8 mouse cellular contexts compared by ENCODE assay signal in the genomic region with DNA sequence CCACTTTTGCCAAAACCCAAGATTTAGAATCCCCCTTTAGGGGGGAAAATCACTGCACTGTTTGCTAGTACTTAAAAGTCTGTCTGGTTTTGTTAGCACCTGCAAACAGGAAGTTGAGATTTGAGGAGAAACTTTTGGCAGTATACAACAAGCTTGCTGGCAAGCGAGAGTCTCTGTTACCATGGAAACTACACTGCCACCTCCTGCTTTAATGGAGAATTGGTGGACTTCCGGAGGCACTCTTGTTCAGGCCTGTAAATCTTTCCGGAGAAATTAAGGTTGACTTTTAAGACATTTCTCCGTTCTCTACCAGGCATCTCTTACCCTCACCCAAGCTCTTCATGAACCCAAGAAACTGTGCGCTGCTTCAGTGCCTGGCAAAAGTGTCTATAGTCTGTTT.
DNase-seq lines count a peak whose midpoint lies in the region; ATAC-seq lines count a peak whose summit lies in the region.

No protein-coding gene starts in this region.

- H3K36me3 ChIP-seq in lung, embryonic 16.5 days (ENCODE audit: control insufficient read depth, insufficient read depth, low read length) = no peaks in the 10 kb centered on the region

- no peaks in the 10 kb centered on the region for H3K9me3 ChIP-seq in lung, embryonic 16.5 days (ENCODE audit: control insufficient read depth, low read length)

- peak overlapping the region; percentile 37 for H3K4me2 ChIP-seq in lung, embryonic 16.5 days (ENCODE audit: low read depth, low read length)

- no peaks in the 10 kb centered on the region for H3K27me3 ChIP-seq in lung, embryonic 16.5 days (ENCODE audit: control insufficient read depth, insufficient read depth, low read depth, low read length)

- peak; percentile 19; the same call in 1 of the 2 replicates for ATAC-seq in lung, embryonic 16.5 days (ENCODE audit: low read depth)
- no peak for ATAC-seq in erythroblast, adult 5-6 weeks (replicated peaks; ENCODE audit: low FRiP score, poor library complexity, severe bottlenecking)

- no peak overlapping the region for H3K4me3 ChIP-seq in lung, embryonic 16.5 days (ENCODE audit: low read length)

- 10% methylated on average over 5 of the region's 5 CpGs for WGBS in lung, embryonic 16.5 days

- H3K4me1 ChIP-seq in lung, embryonic 16.5 days (replicated peaks; ENCODE audit: control insufficient read depth, insufficient read depth, low read length) = peaks cover 51% of the 10 kb centered on the region

- peak overlapping the region; percentile 89 for H3K27ac ChIP-seq in lung, embryonic 16.5 days (ENCODE audit: low read length)

- DNase-seq in CD4-positive, CD25-positive, alpha-beta regulatory T cell, adult 2 months (ENCODE audit: low read depth, low spot score) = peak; percentile 7
- DNase-seq in MN1 (ENCODE audit: low spot score) = peak; percentile 54
- DNase-seq in forelimb bud, embryonic 11.5 days (ENCODE audit: low read depth, low spot score) = peak; percentile 70
- no peak for DNase-seq in adrenal gland, adult 18-20 months (ENCODE audit: low spot score in 2 of 2)
- DNase-seq in frontal cortex, postnatal 10 days (ENCODE audit: low spot score in 2 of 2) = no peak
- DNase-seq in left cerebral cortex, adult 18-20 months (ENCODE audit: low spot score in 2 of 2) = no peak

- 0 out of 2 replicates have a peak overlapping the region, but pooled peaks have one; percentile 17 for H3K9ac ChIP-seq in lung, embryonic 16.5 days (ENCODE audit: low read length)

Comparison
In these comparisons a context has a peak if more than half of its experiments do, and no peak if none do; other contexts are left out.
1. DNase-seq: peak in CD4-positive, CD25-positive, alpha-beta regulatory T cell, adult 2 months (single experiment), MN1 (single experiment) and forelimb bud, embryonic 11.5 days (single experiment); none in adrenal gland, adult 18-20 months (0 of 2), frontal cortex, postnatal 10 days (0 of 2) and left cerebral cortex, adult 18-20 months (0 of 2).